Mouse (Mus musculus) hematopoietic stem cell, adult 5-6 weeks (primary cell): ENCODE measurements around the gene D630003M21Rik. TPM values are rescaled to one million over a fixed set of nuclear protein-coding genes. Genes with fewer than 3 reads are reported as not detected.

ENCODE experiments used
- ATAC-seq, 2 experiments: fragments of 125-278 bp in 1 of 2; replicated peaks in 1 of 2; 2 replicates each; pipeline ENCODE4 v1.8.0; 2016 to 2017; ENCODE audit warnings: inconsistent platforms in 2 of 2, mild to moderate bottlenecking in 2 of 2, moderate number of reproducible peaks in 2 of 2, low read depth in 1 of 2, moderate TSS enrichment in 1 of 2; ENCODE audit not compliant: low FRiP score in 2 of 2, poor library complexity in 2 of 2, severe bottlenecking in 2 of 2, insufficient read depth in 1 of 2, low TSS enrichment in 1 of 2
- total RNA-seq: library from RNA; stranded (forward); fragments of 172-1452, 232-1000 nt; gene quantifications from 2 replicates; pipeline ENCODE4 v1.2.3, GENCODE M21; 2017

Gene D630003M21Rik
- total RNA-seq, 1 experiment from 2014 or later = not detected

DNA sequence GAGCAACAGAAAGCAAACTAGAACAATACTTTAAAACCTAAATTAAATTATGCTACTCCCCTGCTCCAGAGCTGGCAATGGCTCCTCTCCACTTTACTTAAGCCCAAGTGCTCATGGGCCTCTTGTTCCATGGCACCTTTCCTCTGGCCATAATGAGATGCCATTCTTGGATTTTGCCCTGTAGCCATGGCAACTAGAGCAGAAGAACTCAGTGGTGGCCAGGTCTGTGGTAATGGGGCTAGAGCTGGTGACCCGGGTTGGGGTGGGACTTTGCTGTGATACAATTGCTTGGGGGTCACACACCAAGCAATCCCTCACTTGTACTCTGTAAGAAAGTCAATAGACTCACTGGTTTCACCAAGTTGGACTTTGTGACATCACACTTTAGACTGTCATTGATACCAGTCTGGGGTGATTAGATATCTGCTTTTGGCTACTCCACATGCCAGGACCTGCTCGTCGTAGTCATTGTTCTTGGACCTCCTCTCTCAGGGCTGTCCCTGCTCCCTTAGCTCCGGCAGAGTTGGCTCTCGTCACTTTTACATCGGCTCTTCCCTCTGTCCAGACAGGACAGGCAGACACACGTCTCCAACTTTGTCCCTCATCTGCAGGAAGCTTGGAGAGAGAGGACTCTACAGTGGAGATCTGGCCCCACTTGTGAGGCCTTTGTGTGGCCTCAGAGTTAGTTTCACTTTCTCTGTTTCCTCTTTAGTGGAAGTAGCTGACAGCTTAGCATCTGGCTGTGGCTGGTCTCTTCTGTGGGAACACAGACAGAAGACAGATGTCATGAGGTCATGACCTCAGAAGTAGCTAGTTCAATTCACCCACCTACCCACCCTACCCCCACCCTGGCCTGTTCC lies 69.4 kb downstream of the D630003M21Rik start:
- ATAC-seq = peak; percentile 70 to 80

DNA sequence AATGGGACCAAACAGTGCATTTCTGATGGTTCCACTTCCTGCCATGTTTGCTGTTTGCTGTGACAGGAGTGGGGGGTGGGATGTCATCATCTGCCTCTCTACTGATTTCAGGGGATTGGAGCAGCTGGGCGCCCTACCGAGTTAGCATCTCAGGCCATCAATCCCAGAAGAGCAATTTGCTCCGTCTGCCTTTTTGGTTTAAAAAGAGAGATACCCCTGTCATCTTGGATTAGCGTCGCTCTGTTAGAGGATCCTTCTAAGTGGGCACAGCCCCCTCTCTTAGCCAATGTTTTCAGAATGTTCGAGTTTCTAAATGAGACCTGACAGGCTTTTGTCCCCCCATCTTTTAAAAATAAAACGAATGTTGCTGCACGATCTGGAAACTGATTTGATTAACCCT lies 71.4 kb downstream of the D630003M21Rik start:
- ATAC-seq = no peak

DNA sequence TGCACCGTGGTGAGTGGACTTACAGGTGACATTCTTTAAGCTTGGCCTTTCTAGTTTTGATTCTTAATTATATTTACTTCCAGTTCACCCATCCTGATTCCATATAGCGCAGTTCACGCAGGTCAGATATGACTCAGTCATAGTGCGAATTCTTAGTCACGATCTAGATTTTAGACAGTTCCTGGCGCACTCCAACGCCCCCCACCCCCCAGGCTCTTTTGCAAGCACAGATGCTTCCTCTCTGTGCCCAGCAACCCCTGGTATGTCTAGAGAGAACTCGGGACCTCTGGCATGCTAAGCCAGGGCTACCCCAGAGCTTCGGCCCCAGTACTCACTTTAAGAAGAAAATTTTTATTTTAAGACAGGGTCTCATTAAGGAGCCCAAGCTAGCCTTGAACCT lies 72.5 kb downstream of the D630003M21Rik start:
- ATAC-seq = peak; percentile 26 to 43; a peak in 3 of 4 replicates

DNA sequence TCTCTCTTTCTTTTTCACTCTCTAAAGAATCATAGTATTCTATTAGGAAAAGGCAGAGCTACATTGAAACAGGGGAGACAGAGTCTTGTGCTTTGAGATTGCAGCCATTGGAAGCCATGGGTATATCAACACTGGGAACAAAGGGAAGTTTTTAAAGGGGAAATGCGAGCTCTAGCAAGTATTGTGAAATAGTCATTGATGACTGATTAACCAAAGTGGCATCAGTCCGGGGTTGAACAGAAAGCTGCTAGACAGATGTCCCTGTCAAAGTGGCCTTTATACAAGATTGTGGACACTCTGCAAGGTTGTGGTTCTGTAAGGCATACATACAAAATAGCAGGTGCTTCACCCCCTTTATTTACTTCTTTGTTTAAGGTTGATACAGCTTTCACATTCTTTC lies 73.4 kb downstream of the D630003M21Rik start:
- no peak for ATAC-seq

DNA sequence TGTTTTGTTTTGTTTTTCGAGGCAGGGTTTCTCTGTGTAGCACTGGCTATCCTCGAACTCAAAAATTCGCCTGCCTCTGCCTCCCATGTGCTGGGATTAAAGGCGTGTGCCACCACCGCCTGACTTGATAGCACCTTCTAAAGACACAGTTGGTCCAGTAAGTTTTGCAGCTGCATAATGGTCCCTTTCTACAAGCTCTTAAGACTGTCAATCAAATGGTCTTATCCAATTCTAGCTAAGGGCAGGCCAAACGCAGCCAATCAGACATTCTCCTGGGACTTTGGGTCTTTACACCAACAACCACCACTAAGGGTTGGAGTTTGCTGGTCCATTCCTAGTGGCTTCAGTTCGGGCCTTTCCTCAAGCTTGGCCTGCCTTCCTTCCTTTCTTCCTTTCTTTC lies 73.9 kb downstream of the D630003M21Rik start:
- ATAC-seq = no peak

DNA sequence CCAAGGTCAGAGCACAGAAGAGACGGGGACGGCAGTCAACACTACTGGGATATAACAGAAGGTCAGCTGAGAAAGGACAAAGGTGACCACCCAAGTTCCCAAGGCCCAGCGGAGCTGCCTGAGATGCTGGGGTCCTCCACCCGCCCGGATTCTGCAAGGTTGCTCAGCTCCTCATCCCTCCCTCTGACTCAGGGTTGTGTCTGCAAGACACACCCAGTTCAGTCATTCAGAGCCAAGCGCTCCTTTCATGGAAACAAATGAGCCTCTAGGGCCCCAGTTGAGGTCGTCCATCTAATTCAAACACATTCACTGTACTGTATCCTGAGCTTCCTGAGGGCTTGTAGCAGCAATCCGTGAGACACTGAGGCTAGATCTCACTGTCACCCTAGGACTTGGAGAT lies 74.4 kb downstream of the D630003M21Rik start:
- no peak for ATAC-seq

DNA sequence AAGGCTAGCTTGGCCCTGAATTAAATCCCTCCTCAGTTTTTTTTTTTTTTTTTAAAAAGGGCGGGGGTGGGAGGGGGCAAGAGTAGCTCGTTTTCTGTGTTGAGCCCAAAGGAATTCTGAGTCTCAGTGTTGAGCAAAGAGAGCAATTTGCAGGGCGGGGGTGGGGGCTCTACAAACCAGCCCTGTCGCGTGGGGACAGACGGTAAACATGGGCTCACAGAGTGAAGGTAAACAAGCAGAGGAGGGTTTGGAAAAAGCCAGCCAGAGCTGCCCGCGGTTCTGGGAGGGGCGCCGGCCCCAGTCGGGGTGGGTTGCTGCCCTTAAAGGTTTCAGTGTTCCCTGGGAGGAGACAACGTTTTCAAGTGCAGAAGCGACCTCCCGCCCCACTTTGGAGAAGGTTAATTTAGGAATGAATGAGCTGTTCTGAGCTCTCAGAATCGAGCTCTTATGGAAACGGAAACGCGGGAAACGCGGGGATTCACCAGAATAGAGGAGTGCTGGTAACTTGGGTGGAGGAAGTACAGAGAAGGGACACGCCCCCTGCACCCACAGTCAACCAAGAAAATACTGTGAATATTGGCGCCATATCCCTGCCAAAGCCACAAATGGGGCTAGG lies 75.2 kb downstream of the D630003M21Rik start:
- peak; percentile 79 to 81 for ATAC-seq

DNA sequence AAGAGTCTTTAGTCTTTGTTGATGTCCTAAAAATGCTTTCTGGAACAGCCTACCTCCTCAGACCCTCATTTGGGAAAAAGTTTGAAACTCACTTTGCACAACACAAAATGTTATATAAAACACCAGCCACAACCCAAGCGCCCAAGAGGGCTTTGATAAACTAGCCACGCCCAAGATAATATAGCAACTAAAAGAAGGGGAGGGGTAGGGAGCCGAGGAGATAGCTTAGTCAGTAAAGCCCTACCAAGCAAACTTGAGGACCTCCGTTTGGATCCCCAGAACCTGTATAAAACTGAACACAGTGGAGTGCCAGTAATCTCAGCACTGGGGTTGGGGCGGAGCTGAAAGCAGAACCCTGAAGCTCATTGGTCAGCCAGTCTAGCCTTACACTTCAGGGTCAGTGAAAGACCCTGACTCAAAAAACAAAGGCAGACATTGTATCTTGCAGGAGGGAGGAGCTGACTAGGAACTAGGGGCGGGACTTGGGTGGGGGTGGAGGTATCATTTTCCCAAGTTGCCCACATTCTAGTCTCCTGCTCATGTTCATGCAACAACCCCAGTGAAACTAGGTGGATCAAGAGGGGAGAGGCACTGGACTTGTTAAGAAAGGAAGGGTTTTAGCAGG lies 76.2 kb downstream of the D630003M21Rik start:
- no peak for ATAC-seq

DNA sequence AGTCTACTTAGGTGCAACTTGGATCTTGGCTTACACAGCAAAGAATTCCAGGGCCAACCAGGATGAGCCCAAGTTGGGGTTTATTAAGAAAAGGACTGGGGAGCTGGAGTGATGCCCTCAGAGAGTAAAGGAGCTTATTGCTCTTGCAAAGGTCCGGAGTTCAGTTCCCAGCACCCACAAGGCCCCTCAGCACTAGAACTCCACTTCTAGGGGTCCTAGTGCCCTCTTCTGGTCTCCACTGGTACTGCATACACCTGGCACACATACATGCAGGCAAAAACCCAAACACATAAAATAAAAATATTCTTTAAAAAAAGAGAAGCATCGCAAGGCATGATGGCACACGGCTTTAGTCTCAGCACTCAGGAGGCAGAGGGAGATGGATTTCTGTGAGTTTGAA lies 77.9 kb downstream of the D630003M21Rik start:
- ATAC-seq = no peak

DNA sequence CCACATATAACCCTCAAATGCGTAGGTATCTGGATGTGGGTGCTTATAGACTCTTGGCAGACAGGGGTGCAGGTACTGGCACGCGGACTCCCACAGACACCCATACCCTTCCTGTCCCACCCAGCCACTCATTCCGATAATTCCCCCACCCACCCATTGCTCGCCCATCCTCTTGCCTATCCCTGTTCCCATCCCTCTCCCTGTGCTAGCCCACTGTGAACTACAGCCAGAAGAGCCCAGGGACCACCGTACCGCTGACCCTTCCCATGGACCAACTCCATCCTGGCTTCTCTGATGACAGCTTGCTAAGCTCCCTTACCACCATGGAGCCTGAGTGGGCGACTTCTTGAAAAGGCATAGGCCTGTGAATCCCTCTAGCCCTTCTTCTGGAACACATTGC lies 82.1 kb downstream of the D630003M21Rik start:
- ATAC-seq = no peak

DNA sequence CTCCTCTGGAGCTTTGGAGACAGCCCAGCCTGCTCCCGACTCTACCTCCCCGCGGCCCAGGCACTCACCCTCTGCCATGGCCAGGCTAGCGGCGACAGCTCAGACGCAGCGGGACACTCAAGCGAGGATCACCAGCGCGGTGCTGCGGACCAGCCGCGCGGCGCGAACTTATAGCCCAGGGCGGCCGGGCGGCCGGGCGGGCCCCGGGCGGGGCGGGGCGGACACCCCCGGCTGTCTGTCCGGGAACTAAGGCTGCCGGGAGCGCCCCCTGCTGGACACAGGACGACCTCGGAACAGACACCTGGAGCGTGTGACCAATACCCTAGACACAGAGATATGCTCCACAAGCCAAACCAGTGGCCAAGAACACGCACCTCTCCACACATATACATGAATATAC lies 82.8 kb downstream of the D630003M21Rik start, which contains the start of gene Tgm2:
TSS of gene Tgm2 (minus strand) at position 214 of the 400 bp plus-strand sequence.
- peak; percentile 56 to 68; a peak in 3 of 4 replicates for ATAC-seq

DNA sequence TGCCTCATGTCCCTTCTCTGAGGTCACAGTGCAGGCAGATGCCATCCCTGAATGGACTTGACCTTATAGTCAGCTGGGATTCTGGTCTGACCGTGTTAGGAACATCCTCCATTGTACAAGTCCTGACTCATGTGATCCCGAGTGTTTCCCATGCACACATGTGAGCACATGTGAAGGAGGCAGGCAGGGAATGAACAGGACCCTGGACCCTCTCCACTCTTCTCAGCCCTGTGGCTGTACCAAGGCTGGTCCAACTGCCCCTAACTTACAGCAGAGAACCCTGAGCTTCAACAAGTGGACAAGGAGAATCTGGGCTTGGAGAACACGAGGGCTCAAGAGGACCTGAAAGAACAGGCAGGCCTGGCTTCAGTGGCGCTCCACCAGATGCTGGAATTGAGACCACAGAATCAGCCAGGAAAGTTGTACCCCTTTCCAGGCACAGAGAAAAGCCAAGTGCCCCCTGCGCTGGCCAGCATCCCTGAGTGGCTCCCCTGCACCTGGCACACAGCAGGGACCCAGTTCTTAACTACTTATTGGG lies 83.4 kb downstream of the D630003M21Rik start:
- ATAC-seq = no peak

DNA sequence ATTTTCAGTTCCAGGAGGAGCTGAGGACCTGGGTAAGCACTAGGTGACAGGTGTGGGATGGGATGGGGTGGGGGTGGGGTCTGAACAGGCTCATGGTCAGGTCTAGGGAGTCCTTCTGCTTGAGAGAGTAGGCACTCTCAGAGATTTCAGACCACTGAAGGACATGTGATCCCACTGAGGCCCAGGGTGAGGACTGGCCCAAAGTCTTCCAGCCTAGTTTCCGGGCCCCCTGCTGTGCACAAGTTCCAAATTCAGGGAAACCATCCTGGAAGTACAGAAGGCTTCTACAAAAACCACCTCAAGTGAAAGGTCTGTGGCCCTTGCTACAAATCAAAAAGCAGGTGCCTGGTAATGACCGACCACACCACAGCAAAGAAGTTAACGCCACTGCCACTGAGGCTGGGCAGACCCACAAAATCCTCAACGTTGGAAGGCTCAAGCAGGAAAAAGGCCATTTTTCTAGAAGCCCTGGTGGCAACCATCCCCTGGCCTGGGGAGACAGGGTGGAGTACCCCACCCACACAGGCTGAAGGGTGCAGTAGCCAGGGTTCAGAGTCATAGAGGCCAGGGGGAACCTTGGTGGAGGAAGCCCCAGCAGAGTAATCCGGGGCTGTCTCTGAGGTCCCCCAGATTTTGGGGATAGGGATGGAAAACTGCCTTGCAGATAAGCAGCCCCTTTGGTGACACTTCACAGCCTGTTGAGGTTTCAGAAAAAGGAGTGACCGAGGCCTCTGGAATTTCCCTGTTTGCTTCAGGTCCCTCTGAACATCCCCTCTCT lies 84.1 kb downstream of the D630003M21Rik start:
- ATAC-seq = no peak

DNA sequence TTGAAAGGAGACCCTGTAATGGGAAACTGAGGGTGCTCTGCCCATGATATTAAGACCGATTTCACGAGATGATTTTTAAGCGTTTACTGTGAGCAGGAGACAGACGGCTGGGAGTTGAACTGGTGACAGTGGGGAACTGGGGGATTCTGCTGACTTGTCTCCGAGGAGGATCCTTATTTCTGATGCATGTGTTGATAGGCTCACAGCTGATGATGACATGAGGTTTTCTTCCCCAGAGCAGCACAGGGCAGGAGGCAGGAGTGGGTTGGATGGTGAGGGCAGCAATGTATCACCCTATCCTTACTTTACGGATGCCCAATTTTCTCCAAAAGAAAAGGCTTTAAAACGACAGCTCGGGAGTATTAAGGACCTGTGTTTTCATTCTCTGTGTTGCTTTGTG lies 84.8 kb downstream of the D630003M21Rik start:
- no peak for ATAC-seq

DNA sequence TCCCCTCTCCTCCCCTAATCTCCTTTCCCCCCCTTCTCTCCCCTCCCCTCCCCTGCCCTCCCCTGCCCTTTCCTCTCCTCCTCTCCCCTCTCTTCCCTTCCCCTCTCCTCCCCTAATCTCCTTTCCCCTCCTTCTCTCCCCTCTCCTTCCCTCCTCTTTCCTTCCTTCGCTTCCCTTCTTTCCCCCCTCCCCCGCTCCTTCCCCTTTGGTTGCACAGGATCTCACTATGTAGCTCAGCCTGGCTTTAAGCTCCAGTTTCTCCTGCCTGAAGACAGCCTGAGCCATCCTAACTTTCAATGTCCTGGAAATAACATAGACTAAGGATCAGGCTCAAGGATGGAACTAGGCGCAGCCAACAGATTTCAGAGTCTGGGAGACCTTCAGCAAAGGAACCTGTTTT lies 85.2 kb downstream of the D630003M21Rik start:
- ATAC-seq = no peak

DNA sequence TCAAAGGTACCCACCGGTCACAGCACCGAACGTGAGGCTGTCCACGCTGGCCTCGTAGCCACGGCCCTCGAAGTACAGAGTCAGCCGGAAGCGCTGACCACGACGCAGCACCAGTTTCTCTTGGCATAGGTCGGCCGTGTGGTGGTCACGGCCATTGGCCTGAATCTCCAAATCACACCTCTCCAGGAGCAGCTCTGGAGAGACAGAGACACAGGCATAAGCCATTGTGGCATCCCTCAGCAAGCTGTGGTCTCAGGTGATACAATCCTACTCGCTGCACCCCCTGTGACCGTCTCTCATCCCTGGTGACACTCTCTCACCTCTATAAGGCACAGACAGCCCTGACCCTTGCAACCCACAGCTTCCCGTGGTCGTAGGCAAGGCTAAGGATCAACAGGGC lies 86.0 kb downstream of the D630003M21Rik start:
- ATAC-seq = no peak

DNA sequence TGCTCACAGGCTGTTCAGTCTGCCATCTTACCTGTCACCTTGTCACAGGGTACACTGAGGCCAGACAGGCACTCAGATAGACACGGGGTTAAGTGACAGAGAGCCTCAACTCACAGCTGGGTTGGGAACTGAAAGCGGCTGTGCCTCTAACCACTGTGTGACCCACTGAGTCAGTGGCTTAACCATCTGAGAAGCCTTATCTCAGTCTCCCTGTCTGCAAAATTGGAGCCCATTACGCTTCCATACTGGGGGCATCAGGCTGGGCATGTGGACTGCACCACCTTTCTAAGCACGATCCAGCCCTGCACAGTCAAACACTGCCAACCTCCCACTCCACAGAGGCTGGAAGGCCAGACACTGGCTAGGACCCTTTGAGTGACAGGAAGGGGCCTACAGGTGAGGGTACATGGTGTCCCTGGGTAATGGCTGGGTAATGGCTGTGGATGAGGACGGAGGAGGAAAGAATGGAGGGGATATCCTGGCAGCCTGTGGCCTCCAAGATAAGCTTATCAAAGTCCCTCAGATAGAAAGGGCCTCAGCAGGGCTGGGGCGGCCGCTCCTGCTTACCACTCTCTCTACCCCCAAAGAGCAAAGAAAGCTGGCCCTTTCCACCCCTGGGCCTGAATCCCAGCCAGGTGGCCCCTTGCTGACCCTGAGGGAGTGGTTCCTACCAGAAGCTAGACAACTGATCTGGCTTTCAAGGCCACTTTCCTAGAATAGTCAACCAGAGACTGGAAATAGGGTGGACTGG lies 87.2 kb downstream of the D630003M21Rik start:
- ATAC-seq = peak; percentile 46 to 57
